Mouse (Mus musculus): ENCODE results near the gene Syncrip.

DNA sequence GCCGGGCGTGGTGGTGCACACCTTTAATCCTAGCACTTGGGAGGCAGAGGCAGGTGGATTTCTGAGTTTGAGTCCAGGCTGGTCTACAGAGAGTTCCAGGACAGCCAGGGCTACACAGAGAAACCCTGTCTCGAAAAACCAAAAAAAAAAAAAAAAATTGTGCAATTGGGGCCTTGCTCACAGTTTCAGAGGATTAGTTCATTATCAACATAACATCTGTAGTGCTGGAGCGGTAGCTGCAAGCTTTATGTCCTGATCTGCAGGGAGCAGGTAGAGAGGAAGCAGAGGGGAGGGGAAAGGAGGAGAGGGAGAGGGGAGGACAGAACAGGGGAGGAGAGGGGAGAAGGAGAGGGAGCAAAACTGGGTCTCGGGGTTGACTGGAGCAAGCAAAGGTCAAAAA, 46.4 kb upstream of the Syncrip start:
- no peak for TF ChIP-seq POLR2A (IDR thresholded peaks at IDR 0.05; ENCODE audit: control insufficient read depth, extremely low read depth, insufficient read depth, low read length, poor library complexity)
- TF ChIP-seq CTCF (IDR thresholded peaks at IDR 0.05; ENCODE audit: borderline replicate concordance, control insufficient read depth, extremely low read depth, insufficient read depth, low read length, poor library complexity): no peak
